Mouse (Mus musculus): ENCODE data around the gene Actg1. TPM values are rescaled to one million over a fixed set of nuclear protein-coding genes. Genes with fewer than 3 reads are reported as not detected.

The Actg1 gene
- total and polyA plus RNA-seq, 3 experiments: 1,832 to 4,362 (median 2,424) TPM

GRCm38 (mm10) chr11:120382509-120382908 is 34.2 kb upstream of the Actg1 start:
- TF ChIP-seq USF1 (IDR thresholded peaks at IDR 0.05; ENCODE audit: low read depth, low read length): no peak
- no peak for TF ChIP-seq MAFK (IDR thresholded peaks at IDR 0.05; ENCODE audit: insufficient replicate concordance, low read length)
- TF ChIP-seq BHLHE40 (IDR thresholded peaks at IDR 0.05; ENCODE audit: low read depth, low read length): no peak
- TF ChIP-seq MAX (IDR thresholded peaks at IDR 0.05; ENCODE audit: low read length): no peak
- no peak for TF ChIP-seq ETS1 (conservative IDR thresholded peaks at IDR 0.05; ENCODE audit: low read depth, low read length)
- TF ChIP-seq IRF4 (IDR thresholded peaks at IDR 0.05; ENCODE audit: low read depth, low read length): no peak
- no peak for TF ChIP-seq TCF12 (IDR thresholded peaks at IDR 0.05; ENCODE audit: low read depth, low read length)
- no peak for TF ChIP-seq ELF1 (IDR thresholded peaks at IDR 0.05; ENCODE audit: low read depth, low read length)
- TF ChIP-seq TBP (conservative IDR thresholded peaks at IDR 0.05; ENCODE audit: low read depth, low read length): no peak
- TF ChIP-seq JUND (conservative IDR thresholded peaks at IDR 0.05; ENCODE audit: low read depth, low read length): no peak
- TF ChIP-seq GABPA (IDR thresholded peaks at IDR 0.05; ENCODE audit: insufficient replicate concordance, low read depth, low read length): no peak
- TF ChIP-seq ZMIZ1 (IDR thresholded peaks at IDR 0.05; ENCODE audit: low read depth, low read length): no peak
- TF ChIP-seq EP300 (IDR thresholded peaks at IDR 0.05; ENCODE audit: low read length): no peak
- Histone ChIP-seq H3K4me2 (ENCODE audit: insufficient read depth, low read depth, poor library complexity, severe bottlenecking) (no peak overlapping the region), H3K9ac (ENCODE audit: insufficient read depth, low read depth) (no peak overlapping the region), H3K36me3 (replicated peaks in 1 of 2; ENCODE audit: control insufficient read depth in 1 of 2, insufficient read depth in 1 of 2, low read length in 1 of 2) (peaks cover 66 to 80% of the 10 kb centered on the region in 2 experiments), H3K9me3 (replicated peaks; ENCODE audit: low read length) (no peaks in the 10 kb centered on the region), H3K27ac (ENCODE audit: insufficient read depth, low read depth) (no peak overlapping the region), H3K4me3 (replicated peaks in 1 of 3; ENCODE audit: low read depth in 2 of 3, low read length in 2 of 3, poor library complexity in 1 of 3) (no peak overlapping the region), H3K27me3 (replicated peaks) (no peaks in the 10 kb centered on the region), H3K79me2 (replicated peaks; ENCODE audit: control insufficient read depth, extremely low read depth, insufficient read depth, poor library complexity, severe bottlenecking) (no peaks in the 10 kb centered on the region), H3K4me1 (ENCODE audit: control insufficient read depth in 1 of 2, insufficient read depth in 2 of 2) (peaks cover 8 to 18% of the 10 kb centered on the region in 2 experiments)
- in situ Hi-C loops (cut with MboI; ENCODE audit: low pct_ligation_motif_present, low pct_unique_long_range_greater_than_20kb, low sequenced_read_pairs): no loop called here
- dilution Hi-C loops (cut with MboI; ENCODE audit: extremely low pct_ligation_motif_present, extremely low pct_unique_long_range_greater_than_20kb, low sequenced_read_pairs): no loop called here
- no peak for DNase-seq (ENCODE audit: extremely low read depth)

- in situ Hi-C loops (cut with MboI; ENCODE audit: low pct_ligation_motif_present, low pct_unique_long_range_greater_than_20kb, low sequenced_read_pairs) (no loop called here), dilution Hi-C loops (cut with MboI; ENCODE audit: extremely low pct_ligation_motif_present, extremely low pct_unique_long_range_greater_than_20kb, low sequenced_read_pairs) (no loop called here)
- no peak overlapping the region for H3K4me3 ChIP-seq (replicated peaks in 1 of 3; ENCODE audit: low read depth in 2 of 3, low read length in 2 of 3, poor library complexity in 1 of 3)
- TF ChIP-seq MAZ (IDR thresholded peaks at IDR 0.05; ENCODE audit: low read depth, low read length) (no peak), ZKSCAN1 (IDR thresholded peaks at IDR 0.05; ENCODE audit: borderline replicate concordance, low read depth, low read length) (no peak), HCFC1 (IDR thresholded peaks at IDR 0.05; ENCODE audit: low read depth, low read length) (no peak), RAD21 (IDR thresholded peaks at IDR 0.05; ENCODE audit: low read depth, low read length) (no peak)
- DNase-seq (ENCODE audit: extremely low read depth): no peak
- H3K79me2 ChIP-seq (replicated peaks; ENCODE audit: control insufficient read depth, extremely low read depth, insufficient read depth, poor library complexity, severe bottlenecking): no peaks in the 10 kb centered on the region
- H3K4me2 ChIP-seq (ENCODE audit: insufficient read depth, low read depth, poor library complexity, severe bottlenecking): no peak overlapping the region
- H3K27ac ChIP-seq (ENCODE audit: insufficient read depth, low read depth): no peak overlapping the region
- peaks cover 11 to 18% of the 10 kb centered on the region in 2 experiments for H3K4me1 ChIP-seq (ENCODE audit: control insufficient read depth in 1 of 2, insufficient read depth in 2 of 2)
- H3K9me3 ChIP-seq (replicated peaks; ENCODE audit: low read length): no peaks in the 10 kb centered on the region
- peaks cover 62 to 82% of the 10 kb centered on the region in 2 experiments for H3K36me3 ChIP-seq (replicated peaks in 1 of 2; ENCODE audit: control insufficient read depth in 1 of 2, insufficient read depth in 1 of 2, low read length in 1 of 2)
- no peaks in the 10 kb centered on the region for H3K27me3 ChIP-seq (replicated peaks)
- H3K9ac ChIP-seq (ENCODE audit: insufficient read depth, low read depth): no peak overlapping the region
Observed at GRCm38 (mm10) chr11:120381157-120381556, 32.8 kb upstream of the Actg1 start.

Data from CH12.LX (cell line).